Mouse (Mus musculus): ENCODE measurements around the gene Frat2. TPM values are rescaled to one million over a fixed set of nuclear protein-coding genes. Genes with fewer than 3 reads are reported as not detected.

The Frat2 gene
- total RNA-seq, 2 experiments from 2014 or later, result 15.6 to 22.2 TPM

DNA sequence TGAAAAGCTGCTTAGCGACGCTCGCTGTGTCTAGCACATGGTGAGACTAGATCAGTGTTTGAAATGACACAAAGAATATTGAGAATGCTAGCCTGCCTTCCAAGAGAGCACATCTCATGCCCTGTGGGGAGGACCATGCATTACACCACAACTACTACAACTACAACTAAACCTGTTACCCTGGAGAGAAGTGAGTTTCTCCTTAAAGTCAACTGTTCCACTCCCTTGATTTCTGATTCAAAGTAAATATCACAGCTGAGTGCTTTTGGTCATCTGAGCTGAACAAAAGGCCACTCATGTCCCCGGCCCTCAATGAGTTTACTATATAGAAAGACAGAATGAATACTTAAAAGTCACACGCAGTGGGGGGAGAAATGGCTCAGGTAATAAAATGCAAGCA lies 37.9 kb downstream of the Frat2 start:
- DNase-seq, result no peak
- intact Hi-C loops (cut with DNase I), result no loop called here
- TF ChIP-seq CTCF (IDR thresholded peaks at IDR 0.05), result no peak
- Histone ChIP-seq H3K27ac (no peak overlapping the region; the same call in 1 of the 2 replicates), H3K4me3 (no peak overlapping the region)

DNA sequence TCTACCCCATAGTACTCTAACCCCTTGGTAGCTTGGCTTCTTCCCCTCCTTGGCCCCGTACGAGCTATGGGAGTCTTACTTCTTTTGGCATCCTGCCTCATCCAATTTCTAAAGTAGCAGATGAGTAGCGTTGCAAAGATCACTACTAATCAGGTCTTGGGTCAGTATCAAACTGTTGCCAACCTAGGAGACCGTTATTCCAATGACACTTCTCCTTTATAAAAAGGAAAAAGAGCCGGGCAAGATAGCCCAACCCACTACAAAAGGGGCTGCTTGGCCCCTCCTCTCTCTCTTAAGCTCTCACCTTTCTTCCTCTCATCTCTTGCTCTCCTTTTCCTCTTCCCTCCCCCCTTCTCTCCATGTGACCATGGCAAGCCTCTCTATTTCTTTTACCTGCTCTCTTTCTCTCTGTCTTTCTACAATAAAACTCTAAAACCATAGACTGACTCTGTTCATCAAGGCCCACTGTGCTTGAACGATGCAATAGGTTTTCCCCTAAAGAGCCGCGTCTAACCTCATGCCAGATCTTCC lies 39.8 kb downstream of the Frat2 start:
- H3K4me3 ChIP-seq, result no peak overlapping the region
- no peak for DNase-seq
- intact Hi-C loops (cut with DNase I), result no loop called here
- no peak overlapping the region for H3K27ac ChIP-seq
- TF ChIP-seq CTCF (IDR thresholded peaks at IDR 0.05), result no peak

- TF ChIP-seq CTCF (IDR thresholded peaks at IDR 0.05), result no peak
- intact Hi-C loops (cut with DNase I), result no loop called here
- Histone ChIP-seq H3K27ac (no peak overlapping the region), H3K4me3 (no peak overlapping the region)
- no peak for DNase-seq
Observed at GRCm38 (mm10) chr19:41807497-41807896, 40.4 kb downstream of the Frat2 start.

DNA sequence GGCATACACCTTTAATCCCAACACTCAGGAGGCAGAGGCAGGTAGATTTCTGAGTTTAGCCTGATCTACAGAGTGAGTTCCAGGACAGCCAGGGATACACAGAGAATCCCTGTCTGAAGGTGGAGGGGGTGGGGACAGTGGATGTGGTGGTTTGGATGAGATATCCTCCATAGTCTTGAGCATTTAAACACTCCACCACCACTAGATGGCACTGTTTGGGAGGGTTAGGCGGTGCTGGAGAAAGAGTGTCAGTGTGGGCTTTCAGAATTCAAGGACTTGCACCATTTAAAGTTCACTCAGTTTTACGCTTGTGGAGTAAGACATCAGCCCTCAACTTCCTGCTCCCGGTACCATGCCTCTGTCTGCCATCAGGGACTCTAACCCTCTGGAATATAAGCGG lies 42.1 kb downstream of the Frat2 start:
- no peak for DNase-seq
- peak; percentile 30; the same call in 1 of the 2 replicates for TF ChIP-seq CTCF (IDR thresholded peaks at IDR 0.05)
- Histone ChIP-seq H3K27ac (no peak overlapping the region), H3K4me3 (no peak overlapping the region)
- intact Hi-C loops (cut with DNase I), result no loop called here

DNA sequence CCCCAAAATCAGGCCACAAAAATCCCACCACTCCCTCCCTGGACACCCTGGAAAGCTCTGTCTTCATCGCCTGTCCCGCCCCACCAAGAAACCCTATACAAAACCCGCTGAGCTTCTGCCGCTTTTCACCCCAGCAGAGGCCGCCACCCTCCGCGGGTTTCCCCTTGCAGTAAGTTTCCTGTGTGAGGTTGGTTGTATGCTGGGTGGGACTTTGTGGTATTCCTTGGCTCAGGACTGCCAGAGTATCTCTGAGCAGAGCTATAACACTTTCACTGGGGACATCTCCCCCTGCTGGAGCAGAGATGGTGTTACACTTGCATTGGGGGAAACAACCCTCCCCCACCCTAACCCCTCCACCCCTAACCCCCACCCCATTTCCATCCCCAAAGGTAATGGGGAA lies 44.6 kb downstream of the Frat2 start:
- intact Hi-C loops (cut with DNase I), result loop anchor here (5.0 kb wide), 1 partner anchor 44 kb away; the partner anchor contains the start of gene Frat2
- TF ChIP-seq CTCF (IDR thresholded peaks at IDR 0.05), result peak; percentile 50
- DNase-seq, result peak; percentile 50
- no peak overlapping the region for H3K27ac ChIP-seq
- no peak overlapping the region for H3K4me3 ChIP-seq

- peak; percentile 95 for DNase-seq
- Histone ChIP-seq H3K27ac (peak within 1 kb of the TSS; percentile 86), H3K4me3 (peak within 1 kb of the TSS; percentile 92)
- intact Hi-C loops (cut with DNase I), result loop anchor here (5.0 kb wide), 1 partner anchor 45 kb away; the partner anchor contains the start of gene Frat2
- no peak for TF ChIP-seq CTCF (IDR thresholded peaks at IDR 0.05)
Observed at GRCm38 (mm10) chr19:41801742-41802369, 46.1 kb downstream of the Frat2 start, which contains the start of gene Arhgap19. Arhgap19 (minus strand) TSS chr19:41802047.

- Histone ChIP-seq H3K27ac (peak overlapping the region; percentile 86), H3K4me3 (peak overlapping the region; percentile 92)
- no peak for TF ChIP-seq CTCF (IDR thresholded peaks at IDR 0.05)
- intact Hi-C loops (cut with DNase I), result loop anchor here (5.0 kb wide), 1 partner anchor 46 kb away; the partner anchor contains the start of gene Frat2
- DNase-seq, result no peak
Observed at GRCm38 (mm10) chr19:41800986-41801741, 46.8 kb downstream of the Frat2 start.

GRCm38 (mm10) chr19:41800451-41800850 lies 47.5 kb downstream of the Frat2 start:
- H3K4me3 ChIP-seq, result peak overlapping the region; percentile 92
- intact Hi-C loops (cut with DNase I), result loop anchor here (5.0 kb wide), 1 partner anchor 47 kb away; the partner anchor contains the start of gene Frat2
- DNase-seq, result no peak
- H3K27ac ChIP-seq, result peak overlapping the region; percentile 86
- TF ChIP-seq CTCF (IDR thresholded peaks at IDR 0.05), result no peak

- Histone ChIP-seq H3K27ac (peak overlapping the region; percentile 76; the same call in 1 of the 2 replicates), H3K4me3 (no peak overlapping the region)
- DNase-seq, result no peak
- intact Hi-C loops (cut with DNase I), result no loop called here
- no peak for TF ChIP-seq CTCF (IDR thresholded peaks at IDR 0.05)
Observed at GRCm38 (mm10) chr19:41797536-41797935, 50.4 kb downstream of the Frat2 start.

- intact Hi-C loops (cut with DNase I), result no loop called here
- TF ChIP-seq CTCF (IDR thresholded peaks at IDR 0.05), result no peak
Observed at GRCm38 (mm10) chr19:41796789-41797327, 51.1 kb downstream of the Frat2 start.

GRCm38 (mm10) chr19:41796148-41796760 lies 51.7 kb downstream of the Frat2 start:
- no peak for DNase-seq
- peak overlapping the region; percentile 76 for H3K27ac ChIP-seq
- intact Hi-C loops (cut with DNase I), result no loop called here
- H3K4me3 ChIP-seq, result peak overlapping the region; percentile 48
- TF ChIP-seq CTCF (IDR thresholded peaks at IDR 0.05), result no peak

More at GRCm38 (mm10) chr19:41796789-41797327, 51.1 kb downstream of the Frat2 start:
- H3K4me3 ChIP-seq, result peak overlapping the region; percentile 48
- peak overlapping the region; percentile 76 for H3K27ac ChIP-seq
- no peak for DNase-seq

Other genes with a start within 250 kb of the Frat2 start
- gene Slit1, start 104.5 kb downstream of the Frat2 start, total RNA-seq (2021), result under 1 TPM; 0.28 to 0.81 TPM
- 1 to 10 TPM; 7.7 to 9.6 TPM for gene Arhgap19, start 46.1 kb downstream of the Frat2 start, total RNA-seq (2021)
- gene Frat1, start 18.2 kb downstream of the Frat2 start, total RNA-seq (2021), result 1 to 10 TPM; 6.3 to 6.8 TPM
- gene Rrp12, start 48.0 kb upstream of the Frat2 start, total RNA-seq (2021), result 10 to 100 TPM; 30.5 to 31.4 TPM
- 10 to 100 TPM; 14.4 to 25.0 TPM for gene Pgam1, start 63.8 kb upstream of the Frat2 start, total RNA-seq (2021)
- gene Exosc1, start 85.3 kb upstream of the Frat2 start, total RNA-seq (2021), result 10 to 100 TPM; 16.1 to 16.8 TPM
- gene Zdhhc16, start 85.3 kb upstream of the Frat2 start, total RNA-seq (2021), result 10 to 100 TPM; 19.4 to 21.6 TPM
- gene Mms19, start 133.0 kb upstream of the Frat2 start, total RNA-seq (2021), result 10 to 100 TPM in 1 of 2 experiments, 1 to 10 TPM in 1; 8.8 to 10.5 TPM
- gene Ubtd1, start 133.6 kb upstream of the Frat2 start, total RNA-seq (2021), result 10 to 100 TPM; 14.5 to 15.1 TPM
- gene Ankrd2, start 187.9 kb upstream of the Frat2 start, total RNA-seq (2021), result 100 to 1,000 TPM; 154 to 235 TPM
- 1 to 10 TPM; 2.9 to 3.1 TPM for gene Hoga1, start 197.5 kb upstream of the Frat2 start, total RNA-seq (2021)
- under 1 TPM; 0.28 to 0.33 TPM for gene 4933411K16Rik, start 204.1 kb upstream of the Frat2 start, total RNA-seq (2021)
- 1 to 10 TPM; 2.2 to 4.4 TPM for gene Morn4, start 238.2 kb upstream of the Frat2 start, total RNA-seq (2021)
- 10 to 100 TPM; 11.9 to 12.8 TPM for gene Pi4k2a, start 242.3 kb upstream of the Frat2 start, total RNA-seq (2021)

All from gastrocnemius, adult 2 months (tissue).